28 mouse cellular contexts compared by ENCODE assay signal in genomic region chr1:186700496-186700895, GRCm38 (mm10). TPM values are rescaled to one million over a fixed set of nuclear protein-coding genes. Genes with fewer than 3 reads are reported as not detected.
DNase-seq lines count a peak whose midpoint lies in the region; ATAC-seq and TF ChIP-seq lines count a peak whose summit lies in the region.
"Had no signal": no experiment of that assay in that cellular context is flagged by ENCODE, and none has a peak within 500 bp of the region (broad histone marks: within the 10 kb centered on the region; RNA-seq: fewer than 3 reads in every experiment).

No protein-coding gene starts in this region.

- H3K27me3 ChIP-seq in hindbrain, embryonic 14.5 days (ENCODE audit: control insufficient read depth, insufficient read depth, low read length), result peaks cover 14% of the 10 kb centered on the region
- H3K27me3 ChIP-seq in hindbrain, embryonic 12.5 days, result peaks cover 6% of the 10 kb centered on the region; the same call in 1 of the 2 replicates
- no peaks in the 10 kb centered on the region for H3K27me3 ChIP-seq in lung, embryonic 15.5 days
- H3K27me3 ChIP-seq in myocyte (ENCODE audit: control insufficient read depth, insufficient read depth, insufficient read length), result no peaks in the 10 kb centered on the region
- H3K27me3 ChIP-seq: neural tube, embryonic 13.5 days had no signal

- H3K27ac ChIP-seq in gastrocnemius, adult 2 months, result peak overlapping the region; percentile 70
- no peak overlapping the region for H3K27ac ChIP-seq in hindbrain, embryonic 14.5 days
- H3K27ac ChIP-seq in hindbrain, embryonic 12.5 days, result no peak overlapping the region
- H3K27ac ChIP-seq in lung, embryonic 15.5 days, result no peak overlapping the region; the same call in 1 of the 2 replicates
- H3K27ac ChIP-seq: forebrain, embryonic 10.5 days; liver, embryonic 15.5 days; neural tube, embryonic 13.5 days had no signal

- H3K79me2 ChIP-seq in myocyte (ENCODE audit: control insufficient read depth, insufficient read depth), result peaks cover 59% of the 10 kb centered on the region

- no peaks in the 10 kb centered on the region for H3K36me3 ChIP-seq in hindbrain, embryonic 14.5 days (replicated peaks; ENCODE audit: control insufficient read depth, insufficient read depth)
- H3K36me3 ChIP-seq in hindbrain, embryonic 12.5 days, result no peaks in the 10 kb centered on the region
- H3K36me3 ChIP-seq in lung, embryonic 15.5 days, result peaks cover 11% of the 10 kb centered on the region
- no peaks in the 10 kb centered on the region for H3K36me3 ChIP-seq in myocyte (ENCODE audit: control insufficient read depth, insufficient read depth)
- H3K36me3 ChIP-seq: forebrain, embryonic 10.5 days; liver, embryonic 15.5 days; neural tube, embryonic 13.5 days had no signal

- ATAC-seq in hindbrain, embryonic 14.5 days (ENCODE audit: low FRiP score), result no peak
- ATAC-seq in hindbrain, embryonic 12.5 days (ENCODE audit: low FRiP score), result no peak
- ATAC-seq in lung, embryonic 15.5 days (ENCODE audit: borderline replicate concordance, extremely low read depth, low FRiP score, low TSS enrichment), result no peak
- ATAC-seq: forebrain, postnatal 0 days; intestine, postnatal 0 days had no signal

- H3K4me1 ChIP-seq in hindbrain, embryonic 14.5 days (replicated peaks; ENCODE audit: control insufficient read depth, insufficient read depth, low read length), result peaks cover 15% of the 10 kb centered on the region
- H3K4me1 ChIP-seq in hindbrain, embryonic 12.5 days, result peaks cover 14% of the 10 kb centered on the region
- H3K4me1 ChIP-seq in lung, embryonic 15.5 days, result peaks cover 34% of the 10 kb centered on the region

- no peak overlapping the region for H3K4me3 ChIP-seq in gastrocnemius, adult 2 months
- no peak overlapping the region for H3K4me3 ChIP-seq in hindbrain, embryonic 14.5 days (replicated peaks; ENCODE audit: low read length)
- no peak overlapping the region for H3K4me3 ChIP-seq in hindbrain, embryonic 12.5 days
- H3K4me3 ChIP-seq in lung, embryonic 15.5 days, result 0 out of 2 replicates have a peak overlapping the region, but pooled peaks have one; percentile 2
- H3K4me3 ChIP-seq in myocyte, result no peak overlapping the region
- H3K4me3 ChIP-seq: forebrain, embryonic 10.5 days; liver, embryonic 15.5 days; megakaryocyte, embryonic 14.5 days; neural tube, embryonic 13.5 days had no signal

- no peak overlapping the region for H3ac ChIP-seq in myocyte (ENCODE audit: control insufficient read depth, insufficient read length)

- no peaks in the 10 kb centered on the region for H3K9me3 ChIP-seq in hindbrain, embryonic 14.5 days (ENCODE audit: control insufficient read depth, low read length)
- no peaks in the 10 kb centered on the region for H3K9me3 ChIP-seq in hindbrain, embryonic 12.5 days (replicated peaks)
- H3K9me3 ChIP-seq in lung, embryonic 15.5 days, result no peaks in the 10 kb centered on the region
- H3K9me3 ChIP-seq: forebrain, embryonic 10.5 days; liver, embryonic 15.5 days; neural tube, embryonic 13.5 days had no signal

- TF ChIP-seq POLR2A in myocyte (IDR thresholded peaks at IDR 0.05; ENCODE audit: insufficient read length, low read depth), result peak; percentile 25

- intact Hi-C loops in gastrocnemius, adult 2 months (cut with DNase I), result loop anchor here (5.0 kb wide), 2 partner anchors 113 to 218 kb away; no protein-coding TSS in a partner anchor

- no peak for TF ChIP-seq CTCF in gastrocnemius, adult 2 months (IDR thresholded peaks at IDR 0.05)

- H3K9ac ChIP-seq in hindbrain, embryonic 14.5 days, result no peak overlapping the region
- no peak overlapping the region for H3K9ac ChIP-seq in hindbrain, embryonic 12.5 days
- H3K9ac ChIP-seq in lung, embryonic 15.5 days, result no peak overlapping the region; the same call in 1 of the 2 replicates
- H3K9ac ChIP-seq: forebrain, postnatal 0 days; liver, embryonic 15.5 days; neural tube, embryonic 13.5 days had no signal

- H3K4me2 ChIP-seq in hindbrain, embryonic 14.5 days (replicated peaks), result 0 out of 2 replicates have a peak overlapping the region, but pooled peaks have one; percentile 12
- no peak overlapping the region for H3K4me2 ChIP-seq in hindbrain, embryonic 12.5 days (replicated peaks)
- H3K4me2 ChIP-seq in lung, embryonic 15.5 days, result peak overlapping the region; percentile 46; the same call in 1 of the 2 replicates
- peak overlapping the region; percentile 92 for H3K4me2 ChIP-seq in myocyte (ENCODE audit: low read depth)
- H3K4me2 ChIP-seq: liver, embryonic 15.5 days had no signal

- 81% methylated on average over 3 of the region's 3 CpGs for WGBS in hindbrain, embryonic 14.5 days
- 83% methylated on average over 3 of the region's 3 CpGs for WGBS in hindbrain, embryonic 12.5 days
- 75% methylated on average over 3 of the region's 3 CpGs for WGBS in lung, embryonic 15.5 days

- no peak for DNase-seq in gastrocnemius, adult 2 months
- DNase-seq in gastrocnemius, postnatal 4 days (ENCODE audit: low spot score in 2 of 2), result no peak
- DNase-seq in hindbrain, embryonic 14.5 days (ENCODE audit: low spot score), result no peak
- DNase-seq in lung, postnatal 14 days, result no peak
- no peak for DNase-seq in adrenal gland, postnatal 4 days (ENCODE audit: low spot score in 2 of 2)
- DNase-seq: adrenal gland, postnatal 10 days; cerebellum, adult 2 months; cerebellum, postnatal 25 days; forebrain, postnatal 0 days; gastrocnemius, postnatal 36 days; heart, postnatal 4 days; kidney, postnatal 25 days; liver; lung, postnatal 10 days; midbrain, embryonic 14.5 days; retina, postnatal 1 day; right cerebral cortex, postnatal 25 days; spleen, adult 18-20 months; thymus, adult 18-20 months; thymus, postnatal 36 days had no signal

TF ChIP-seq in myocyte, 11 proteins besides CTCF, POLR2A, EP300 and RAD21:
- TF ChIP-seq SRF (IDR thresholded peaks at IDR 0.05; ENCODE audit: control insufficient read depth, insufficient read length, low read depth), result no peak
- peak; percentile 38 to 59 (median 44) for TF ChIP-seq MYOD1 (IDR thresholded peaks at IDR 0.05; ENCODE audit: control insufficient read depth in 1 of 3, insufficient read length in 2 of 3, low read depth in 2 of 3)
- peak in 2 of 3 experiments; percentile 60 to 71 for TF ChIP-seq MYOG (IDR thresholded peaks at IDR 0.05; ENCODE audit: control insufficient read depth in 1 of 3, insufficient read depth in 1 of 3, insufficient read length in 2 of 3, low read depth in 2 of 3)

RNA-seq across cellular contexts. Expression of gene Tgfb2, which starts 5.3 kb away (rescaled TPM):
- 10 to 100 TPM in 1 of 2 experiments, 1 to 10 TPM in 1; 6.5 to 14.1 TPM for total RNA-seq in gastrocnemius, adult 2 months (2021)
- total RNA-seq in gastrocnemius, postnatal 4 days (2021), result 10 to 100 TPM; 37.3 to 39.4 TPM
- polyA plus RNA-seq in hindbrain, embryonic 14.5 days (2014; fragmentation: Nextera tagmentation; extraction: Ambion mirVana), result 23.2 and 31.8 TPM in 2 replicates
- polyA plus RNA-seq in hindbrain, embryonic 12.5 days (2016; fragmentation: Nextera tagmentation; extraction: Ambion mirVana), result 45.8 and 48.4 TPM in 2 replicates
- polyA plus RNA-seq in lung, embryonic 15.5 days (2015; fragmentation: Nextera tagmentation; extraction: Ambion mirVana), result 83.8 and 89.9 TPM in 2 replicates
- 9.3 TPM for polyA plus RNA-seq in myocyte (2012; fragmentation: generic; extraction: Trizol)
- total RNA-seq in adrenal gland, postnatal 4 days (2021), result 1 to 10 TPM; 7.3 to 7.9 TPM

RNA-seq across cellular contexts. Expression of gene Rrp15, which starts 48.7 kb away (rescaled TPM):
- total RNA-seq in gastrocnemius, adult 2 months (2021), result 10 to 100 TPM; 12.1 to 13.7 TPM
- 10 to 100 TPM; 24.0 to 25.0 TPM for total RNA-seq in gastrocnemius, postnatal 4 days (2021)
- polyA plus RNA-seq in hindbrain, embryonic 14.5 days (2014; fragmentation: Nextera tagmentation; extraction: Ambion mirVana), result 26.8 and 27.9 TPM in 2 replicates
- 41.3 and 44.0 TPM in 2 replicates for polyA plus RNA-seq in hindbrain, embryonic 12.5 days (2016; fragmentation: Nextera tagmentation; extraction: Ambion mirVana)
- polyA plus RNA-seq in lung, embryonic 15.5 days (2015; fragmentation: Nextera tagmentation; extraction: Ambion mirVana), result 62.3 and 63.5 TPM in 2 replicates
- polyA plus RNA-seq in myocyte (2012; fragmentation: generic; extraction: Trizol), result 19.9 TPM
- 10 to 100 TPM; 33.0 to 34.6 TPM for total RNA-seq in adrenal gland, postnatal 4 days (2021)
